Mouse (Mus musculus): Measurements from ENCODE around the gene Rspry1. TPM values are rescaled to one million over a fixed set of nuclear protein-coding genes. Genes with fewer than 3 reads are reported as not detected.

Gene Rspry1
- polyA plus RNA-seq, 2 experiments = 20.0 to 36.1 TPM

DNA sequence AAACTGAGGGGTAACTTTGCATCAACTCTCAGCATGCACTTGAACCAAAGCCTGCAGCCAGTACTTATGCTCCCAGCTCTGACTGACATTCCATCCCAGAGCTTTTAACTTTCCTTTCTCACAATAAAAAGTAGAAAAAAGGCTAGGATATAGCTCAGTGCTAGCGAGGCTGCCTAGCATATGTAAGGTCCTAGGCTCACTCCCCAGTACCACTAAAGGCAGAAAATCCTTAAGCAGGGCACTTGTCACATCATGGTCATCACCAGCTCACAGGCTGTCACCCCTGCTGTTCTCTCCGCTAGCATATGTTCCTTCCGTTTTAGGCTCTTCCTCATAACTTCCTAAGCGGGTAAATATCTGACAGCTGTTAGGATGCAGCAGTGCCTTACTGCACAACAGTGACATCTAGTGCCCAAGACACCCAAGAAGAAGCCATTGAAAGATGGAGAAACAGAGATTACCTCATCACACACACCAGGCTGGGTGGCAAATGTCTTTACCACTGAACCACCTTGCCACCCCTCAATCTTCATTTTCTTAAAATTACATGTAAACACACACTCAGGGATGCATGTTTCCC lies 17.4 kb upstream of the Rspry1 start:
- TF ChIP-seq POLR2A (IDR thresholded peaks at IDR 0.05; ENCODE audit: borderline replicate concordance, extremely low read depth, insufficient read depth, insufficient read length) = no peak
- DNase-seq (ENCODE audit: low spot score) = peak; percentile 58
- no peaks in the 10 kb centered on the region for H3K27me3 ChIP-seq (ENCODE audit: control insufficient read depth, insufficient read depth, low read length)
- H3K27ac ChIP-seq (replicated peaks; ENCODE audit: low read depth, low read length) = no peak overlapping the region
- H3K36me3 ChIP-seq (ENCODE audit: control insufficient read depth, insufficient read depth, low read length) = peaks cover 79% of the 10 kb centered on the region
- H3K4me2 ChIP-seq (replicated peaks; ENCODE audit: low read depth, low read length, severe bottlenecking) = no peak overlapping the region
- H3K4me1 ChIP-seq (ENCODE audit: control insufficient read depth, insufficient read depth, low read length) = no peaks in the 10 kb centered on the region
- H3K4me3 ChIP-seq (replicated peaks; ENCODE audit: low read length) = no peak overlapping the region
- peak; percentile 30; the same call in 1 of the 2 replicates for ATAC-seq (ENCODE audit: low FRiP score, low read depth)
- WGBS = 48% methylated on average over 4 of the region's 4 CpGs
- H3K9ac ChIP-seq (ENCODE audit: low read depth, low read length, severe bottlenecking) = no peak overlapping the region
- H3K9me3 ChIP-seq (ENCODE audit: control insufficient read depth, low read length) = no peaks in the 10 kb centered on the region

GRCm38 (mm10) chr8:94591691-94592090 lies 10.0 kb upstream of the Rspry1 start:
- Histone ChIP-seq H3K4me2 (replicated peaks; ENCODE audit: low read depth, low read length, severe bottlenecking) (no peak overlapping the region), H3K36me3 (ENCODE audit: control insufficient read depth, insufficient read depth, low read length) (peaks cover 29% of the 10 kb centered on the region), H3K27me3 (ENCODE audit: control insufficient read depth, insufficient read depth, low read length) (no peaks in the 10 kb centered on the region), H3K27ac (replicated peaks; ENCODE audit: low read depth, low read length) (no peak overlapping the region), H3K9me3 (ENCODE audit: control insufficient read depth, low read length) (no peaks in the 10 kb centered on the region), H3K4me3 (replicated peaks; ENCODE audit: low read length) (no peak overlapping the region), H3K4me1 (ENCODE audit: control insufficient read depth, insufficient read depth, low read length) (no peaks in the 10 kb centered on the region), H3K9ac (ENCODE audit: low read depth, low read length, severe bottlenecking) (no peak overlapping the region)
- ATAC-seq (ENCODE audit: low FRiP score, low read depth) (no peak), DNase-seq (ENCODE audit: low spot score) (no peak)
- WGBS = 74% methylated on average over 4 of the region's 4 CpGs
- no peak for TF ChIP-seq POLR2A (IDR thresholded peaks at IDR 0.05; ENCODE audit: borderline replicate concordance, extremely low read depth, insufficient read depth, insufficient read length)

DNA sequence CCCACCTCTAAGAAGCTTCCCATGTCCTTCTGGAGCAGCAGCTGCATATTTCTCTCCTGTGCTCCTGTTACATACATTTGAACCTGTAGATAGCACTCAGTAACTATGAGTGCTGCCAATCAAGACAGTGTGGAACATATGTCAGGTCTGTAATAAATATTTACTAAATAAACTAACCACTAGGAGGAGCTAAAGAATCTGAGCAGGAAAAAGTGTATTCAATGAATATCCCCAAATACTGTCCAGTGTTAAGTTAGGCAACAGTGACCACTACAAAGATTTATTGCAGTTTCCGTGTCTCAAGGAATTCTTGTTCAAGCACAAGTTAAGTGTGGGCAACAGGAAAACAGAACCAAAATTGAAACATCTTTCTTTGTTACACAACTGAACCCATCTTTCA lies 7.5 kb upstream of the Rspry1 start:
- peaks cover 4% of the 10 kb centered on the region for H3K36me3 ChIP-seq (ENCODE audit: control insufficient read depth, insufficient read depth, low read length)
- H3K9me3 ChIP-seq (ENCODE audit: control insufficient read depth, low read length) = no peaks in the 10 kb centered on the region
- no peak for DNase-seq (ENCODE audit: low spot score)
- no peaks in the 10 kb centered on the region for H3K4me1 ChIP-seq (ENCODE audit: control insufficient read depth, insufficient read depth, low read length)
- WGBS = 50% methylated on average over 1 of the region's 1 CpGs
- no peak for ATAC-seq (ENCODE audit: low FRiP score, low read depth)
- H3K4me3 ChIP-seq (replicated peaks; ENCODE audit: low read length) = no peak overlapping the region
- no peak overlapping the region for H3K9ac ChIP-seq (ENCODE audit: low read depth, low read length, severe bottlenecking)
- H3K27me3 ChIP-seq (ENCODE audit: control insufficient read depth, insufficient read depth, low read length) = no peaks in the 10 kb centered on the region
- TF ChIP-seq POLR2A (IDR thresholded peaks at IDR 0.05; ENCODE audit: borderline replicate concordance, extremely low read depth, insufficient read depth, insufficient read length) = no peak
- no peak overlapping the region for H3K27ac ChIP-seq (replicated peaks; ENCODE audit: low read depth, low read length)
- H3K4me2 ChIP-seq (replicated peaks; ENCODE audit: low read depth, low read length, severe bottlenecking) = no peak overlapping the region

GRCm38 (mm10) chr8:94600478-94600877 lies 1.3 kb upstream of the Rspry1 start:
- Histone ChIP-seq H3K4me2 (replicated peaks; ENCODE audit: low read depth, low read length, severe bottlenecking) (peak overlapping the region; percentile 86), H3K27ac (replicated peaks; ENCODE audit: low read depth, low read length) (no peak overlapping the region), H3K9me3 (ENCODE audit: control insufficient read depth, low read length) (no peaks in the 10 kb centered on the region), H3K4me1 (ENCODE audit: control insufficient read depth, insufficient read depth, low read length) (peaks cover 18% of the 10 kb centered on the region), H3K9ac (ENCODE audit: low read depth, low read length, severe bottlenecking) (peak overlapping the region; percentile 86), H3K27me3 (ENCODE audit: control insufficient read depth, insufficient read depth, low read length) (no peaks in the 10 kb centered on the region), H3K4me3 (replicated peaks; ENCODE audit: low read length) (peak overlapping the region; percentile 100), H3K36me3 (ENCODE audit: control insufficient read depth, insufficient read depth, low read length) (no peaks in the 10 kb centered on the region)
- ATAC-seq (ENCODE audit: low FRiP score, low read depth) (no peak), DNase-seq (ENCODE audit: low spot score) (no peak)
- 18% methylated on average over 5 of the region's 5 CpGs for WGBS
- no peak for TF ChIP-seq POLR2A (IDR thresholded peaks at IDR 0.05; ENCODE audit: borderline replicate concordance, extremely low read depth, insufficient read depth, insufficient read length)

DNA sequence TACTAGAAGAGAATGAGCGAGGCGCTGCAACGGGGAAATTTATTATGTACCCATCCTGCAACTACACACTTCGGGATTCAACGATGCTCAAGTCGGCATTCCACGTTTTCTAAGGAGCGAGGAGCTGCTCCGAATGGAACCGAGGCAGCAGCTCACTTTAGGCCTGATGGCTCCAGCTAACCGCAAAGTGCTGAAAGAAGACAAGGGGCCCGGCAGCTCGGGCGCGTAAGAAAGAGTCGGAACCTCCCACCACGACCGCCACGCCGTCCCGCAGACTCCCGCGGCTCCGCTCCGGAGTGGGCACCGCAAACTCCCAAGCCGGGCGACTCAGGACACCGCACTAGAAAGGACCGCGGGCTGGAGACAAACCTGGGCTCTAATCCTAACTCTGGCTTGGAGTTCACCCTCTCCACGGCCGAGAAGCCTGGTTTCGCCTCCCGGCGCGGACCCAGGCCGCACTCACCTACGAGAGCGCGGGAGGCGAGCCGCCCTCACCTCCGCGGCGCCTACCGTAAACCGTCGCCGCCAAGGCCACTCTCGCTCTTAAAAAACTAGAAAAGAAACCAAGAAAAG lies 617 bp upstream of the Rspry1 start:
- ATAC-seq (ENCODE audit: low FRiP score, low read depth) (peak; percentile 14; the same call in 1 of the 2 replicates), DNase-seq (ENCODE audit: low spot score) (no peak)
- H3K9ac ChIP-seq (ENCODE audit: low read depth, low read length, severe bottlenecking) = peak overlapping the region; percentile 86
- H3K4me1 ChIP-seq (ENCODE audit: control insufficient read depth, insufficient read depth, low read length) = peaks cover 18% of the 10 kb centered on the region
- H3K36me3 ChIP-seq (ENCODE audit: control insufficient read depth, insufficient read depth, low read length) = no peaks in the 10 kb centered on the region
- peak overlapping the region; percentile 87 for H3K27ac ChIP-seq (replicated peaks; ENCODE audit: low read depth, low read length)
- H3K9me3 ChIP-seq (ENCODE audit: control insufficient read depth, low read length) = no peaks in the 10 kb centered on the region
- TF ChIP-seq POLR2A (IDR thresholded peaks at IDR 0.05; ENCODE audit: borderline replicate concordance, extremely low read depth, insufficient read depth, insufficient read length) = no peak
- under 1% methylated on average over 51 of the region's 51 CpGs for WGBS
- H3K4me2 ChIP-seq (replicated peaks; ENCODE audit: low read depth, low read length, severe bottlenecking) = peak overlapping the region; percentile 86
- no peaks in the 10 kb centered on the region for H3K27me3 ChIP-seq (ENCODE audit: control insufficient read depth, insufficient read depth, low read length)
- peak overlapping the region; percentile 100 for H3K4me3 ChIP-seq (replicated peaks; ENCODE audit: low read length)

All from limb, embryonic 14.5 days (tissue).